Mouse (Mus musculus) adrenal gland, postnatal 4 days (tissue): ENCODE data around the gene Ptprg. TPM values are rescaled to one million over a fixed set of nuclear protein-coding genes. Genes with fewer than 3 reads are reported as not detected.

Experiments used
- DNase-seq, 2 experiments: peaks; one replicate each; pipeline ENCODE4 v3.0.0; 2021 to 2022; ENCODE audit warnings: low spot score in 2 of 2, mixed read lengths in 2 of 2
- total RNA-seq, 2 experiments: library from RNA; stranded (reverse); gene quantifications; 2 replicates each; pipeline ENCODE4 v1.2.3; 2021

The Ptprg gene
- total RNA-seq, 2 experiments from 2014 or later: 94.8 to 106 TPM

DNA sequence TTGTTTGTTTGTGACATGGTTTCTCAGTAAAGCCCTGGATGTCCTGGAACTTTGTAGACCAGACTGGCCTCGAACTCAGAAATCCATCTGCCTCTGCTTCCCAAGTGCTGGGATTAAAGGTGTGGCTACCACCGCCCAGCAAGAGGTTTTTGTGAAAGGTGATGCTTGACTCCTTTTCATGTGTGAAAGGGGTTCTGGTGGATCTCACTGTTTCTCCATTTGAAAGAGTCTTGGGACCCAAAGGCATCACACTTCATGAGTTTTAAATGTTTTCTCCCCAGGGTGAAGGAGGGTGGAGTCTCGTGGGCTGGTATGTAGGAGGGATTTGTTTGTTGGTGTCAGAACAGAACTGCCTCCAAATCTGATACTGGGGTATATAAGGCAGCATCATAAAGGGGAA lies 126.4 kb downstream of the Ptprg start:
- DNase-seq: no peak

GRCm38 (mm10) chr14:11680621-11681020 lies 127.3 kb downstream of the Ptprg start:
- DNase-seq: no peak

GRCm38 (mm10) chr14:11682441-11682840 lies 129.1 kb downstream of the Ptprg start:
- no peak for DNase-seq

- DNase-seq: no peak
These were observed 130.2 kb downstream of the Ptprg start for GRCm38 (mm10) chr14:11683386-11684081.

- DNase-seq: no peak
These were observed 130.8 kb downstream of the Ptprg start for GRCm38 (mm10) chr14:11684104-11684503.

DNA sequence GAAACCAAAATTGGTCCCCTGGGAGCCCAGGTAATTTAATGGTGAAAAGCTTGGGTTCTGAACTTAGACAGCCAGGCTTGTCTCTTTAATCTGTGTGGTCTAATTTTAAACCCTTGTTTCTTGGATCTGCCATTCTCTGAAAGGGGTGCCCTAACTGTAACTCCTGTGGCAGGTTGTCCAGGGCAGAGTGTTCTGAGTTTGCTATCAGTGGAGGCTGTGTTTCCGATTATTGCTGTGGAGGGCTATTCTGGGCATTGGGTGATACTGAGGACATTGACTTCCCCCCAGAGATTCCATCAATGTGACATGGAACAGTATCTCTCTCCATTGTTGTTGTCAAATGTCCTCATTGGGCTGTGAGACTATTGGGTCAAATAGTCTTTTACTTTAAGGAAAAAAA lies 134.2 kb downstream of the Ptprg start:
- no peak for DNase-seq

- no peak for DNase-seq
These were observed 134.8 kb downstream of the Ptprg start for GRCm38 (mm10) chr14:11688142-11688541.

DNA sequence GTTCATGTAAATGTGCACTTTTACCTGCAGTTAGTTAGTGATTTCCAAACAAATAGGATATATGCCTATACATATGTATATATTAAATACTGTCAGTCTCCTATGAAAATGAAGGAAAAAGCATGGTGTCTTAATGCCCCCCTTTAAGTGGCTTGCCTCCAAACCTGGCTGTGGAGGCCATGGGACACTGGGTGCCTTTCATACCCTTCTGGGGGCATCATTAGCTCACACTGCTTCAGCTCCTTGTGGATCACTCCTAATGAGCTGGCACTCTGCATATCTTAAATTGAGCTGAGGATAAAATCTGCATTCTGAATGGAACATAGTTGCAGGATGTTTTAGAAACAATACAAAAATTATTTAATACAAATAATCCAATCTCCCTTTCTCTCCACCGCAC lies 136.7 kb downstream of the Ptprg start:
- DNase-seq: no peak

- DNase-seq: no peak
These were observed 138.2 kb downstream of the Ptprg start for GRCm38 (mm10) chr14:11691531-11691930.

DNA sequence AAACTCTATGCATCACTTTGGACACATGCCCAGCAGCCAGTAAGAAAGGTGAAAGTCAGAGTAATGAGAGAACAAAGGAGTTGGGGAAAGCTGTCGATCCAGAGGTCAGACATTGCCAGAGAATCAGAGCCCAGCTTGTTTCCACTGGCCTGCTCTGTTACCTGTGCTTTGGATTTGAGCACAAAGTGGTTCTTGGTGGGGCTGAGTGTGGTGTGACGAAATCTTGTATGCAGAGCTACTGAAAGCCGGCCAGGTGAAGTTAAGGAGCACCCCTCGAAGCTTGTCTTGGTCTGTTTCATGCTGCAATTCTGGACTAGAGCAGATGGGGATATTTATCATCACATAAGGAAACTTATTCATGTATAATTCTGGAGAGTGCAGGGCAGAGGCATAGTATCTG lies 145.5 kb downstream of the Ptprg start:
- DNase-seq: no peak

- DNase-seq: no peak
These were observed 146.3 kb downstream of the Ptprg start for GRCm38 (mm10) chr14:11699654-11700053.

- no peak for DNase-seq
These were observed 148.4 kb downstream of the Ptprg start for GRCm38 (mm10) chr14:11701516-11702249.

DNA sequence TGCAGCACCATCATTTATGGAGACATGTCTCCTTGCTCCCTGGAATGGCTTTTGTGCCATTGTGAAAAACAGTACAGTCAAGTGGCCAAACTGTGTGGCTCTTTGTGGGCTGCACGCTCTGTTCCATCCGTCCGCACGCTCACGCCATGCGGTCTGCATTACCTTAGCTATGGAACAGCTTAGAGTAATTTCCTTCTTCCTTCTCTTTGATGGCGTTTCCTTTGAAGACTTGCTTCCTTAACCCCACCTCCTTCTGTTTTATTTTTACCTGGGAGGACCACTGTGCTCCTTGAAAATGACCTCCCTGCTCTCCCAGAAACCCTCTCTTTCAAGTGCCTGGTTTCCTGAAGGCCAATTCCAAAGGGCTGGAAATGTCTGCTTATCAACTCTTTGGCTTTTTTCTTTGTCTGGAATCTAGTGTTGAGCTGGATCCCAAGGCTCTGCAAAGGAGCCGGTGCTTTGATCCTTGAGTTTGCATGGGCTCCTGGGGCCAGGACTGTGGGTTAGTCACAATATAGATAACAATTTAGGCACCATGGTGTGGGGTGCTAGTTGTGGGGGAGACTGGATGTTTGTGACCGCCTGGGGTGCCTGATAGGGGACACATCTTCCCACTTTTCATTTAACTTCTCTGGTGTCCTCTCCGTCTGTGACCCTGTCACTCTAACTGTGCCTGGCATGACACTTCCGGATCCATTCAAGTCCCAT lies 149.6 kb downstream of the Ptprg start:
- DNase-seq: no peak

DNA sequence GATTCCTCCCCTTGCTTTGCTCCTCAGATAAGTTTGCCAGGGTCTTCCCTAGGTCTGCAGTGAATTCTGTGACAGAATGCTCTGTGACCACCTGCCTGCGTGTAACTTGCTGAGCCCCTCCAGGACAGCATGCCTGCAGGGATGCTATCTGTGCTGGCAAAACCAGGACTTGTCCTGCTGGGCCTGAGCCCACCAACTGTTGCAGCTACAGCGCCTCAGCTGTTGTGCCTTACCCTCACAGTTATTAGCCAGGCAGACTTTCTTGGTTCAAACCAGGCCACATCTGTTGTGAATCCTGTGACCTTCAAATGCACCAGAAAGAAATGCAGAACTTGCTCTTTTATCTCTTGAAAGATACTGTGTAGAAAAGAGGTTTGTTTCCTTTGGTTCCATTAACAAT lies 151.5 kb downstream of the Ptprg start:
- no peak for DNase-seq

DNA sequence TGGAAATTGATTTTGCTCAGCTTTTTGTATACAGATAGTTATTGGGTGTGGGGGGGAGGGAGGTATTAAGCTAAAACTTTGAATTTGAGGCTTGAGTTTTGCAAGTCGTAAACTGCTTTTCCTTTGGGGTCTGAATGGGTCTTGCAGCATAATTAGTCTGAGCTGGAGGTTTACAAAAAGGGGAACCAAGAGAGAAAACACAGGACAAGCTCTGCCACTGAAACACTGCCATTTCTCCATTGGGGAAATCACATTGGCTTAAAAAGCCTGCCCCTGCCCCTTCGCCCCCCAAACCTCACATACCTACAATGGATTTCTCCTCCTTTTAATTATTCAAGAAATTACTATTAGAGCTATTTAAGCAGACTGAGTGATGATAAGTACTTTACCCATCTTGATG lies 156.0 kb downstream of the Ptprg start:
- no peak for DNase-seq

- DNase-seq: no peak
These were observed 156.5 kb downstream of the Ptprg start for GRCm38 (mm10) chr14:11709798-11710197.

DNA sequence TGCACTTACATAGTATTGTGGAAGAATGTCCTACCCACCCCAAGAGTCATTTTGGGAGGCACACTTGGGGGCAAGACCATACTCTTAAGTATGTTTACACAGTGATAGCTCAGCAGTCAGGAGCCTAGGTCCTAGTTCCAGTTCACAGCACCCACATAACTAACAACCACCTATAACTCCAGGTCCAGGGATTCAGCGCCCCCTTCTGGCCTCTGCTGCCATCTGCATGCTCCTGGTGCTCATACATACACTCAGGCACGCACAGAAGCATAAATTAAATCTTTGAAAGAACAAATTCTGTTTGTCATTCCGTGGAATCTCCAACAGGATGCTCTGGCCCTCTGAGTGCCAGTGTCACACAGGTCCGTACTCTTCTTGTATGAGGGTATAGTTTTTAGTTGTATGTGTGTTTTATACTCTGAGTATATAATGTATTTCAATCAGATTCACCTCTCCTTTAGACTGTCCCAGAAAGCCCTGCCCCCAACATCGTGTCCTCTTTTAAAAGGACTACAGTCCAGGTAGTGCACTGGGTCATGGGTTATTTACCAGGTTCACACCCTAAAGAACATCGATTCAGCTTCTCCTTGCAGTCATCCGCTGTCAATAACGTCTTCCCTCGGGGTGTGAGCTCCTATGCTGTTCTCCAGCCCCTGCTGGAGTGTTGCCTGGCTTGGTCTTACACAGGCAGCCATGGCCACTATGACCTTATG lies 157.2 kb downstream of the Ptprg start:
- DNase-seq: no peak

- no peak for DNase-seq
These were observed 158.8 kb downstream of the Ptprg start for GRCm38 (mm10) chr14:11712146-11712545.

GRCm38 (mm10) chr14:11716230-11716629 lies 162.9 kb downstream of the Ptprg start:
- DNase-seq: no peak

GRCm38 (mm10) chr14:11718201-11718600 lies 164.9 kb downstream of the Ptprg start:
- DNase-seq: no peak

- DNase-seq: no peak
These were observed 165.9 kb downstream of the Ptprg start for GRCm38 (mm10) chr14:11719259-11719658.

GRCm38 (mm10) chr14:11722101-11722500 lies 168.8 kb downstream of the Ptprg start:
- DNase-seq: no peak
